Mouse (Mus musculus): Measurements from ENCODE around the gene Prps1. TPM values are rescaled to one million over a fixed set of nuclear protein-coding genes. Genes with fewer than 3 reads are reported as not detected.
"Not testable (repeated sequence)": the region's sequence is repeated elsewhere in the genome, so short reads cannot be mapped to it uniquely, and the experiment has no call there.

Gene Prps1
- polyA plus RNA-seq, 1 experiment from 2014 or later, result 57.4 TPM

- ATAC-seq (replicated peaks; ENCODE audit: extremely low read depth, insufficient read depth, low FRiP score), result no peak
- H3K9me3 ChIP-seq (replicated peaks; ENCODE audit: control insufficient read depth, low read length), result no peaks in the 10 kb centered on the region
- 43% methylated on average over 10 of the region's 10 CpGs for WGBS
These were observed 35.6 kb downstream of the Prps1 start for GRCm38 (mm10) chrX:140491884-140492571.

DNA sequence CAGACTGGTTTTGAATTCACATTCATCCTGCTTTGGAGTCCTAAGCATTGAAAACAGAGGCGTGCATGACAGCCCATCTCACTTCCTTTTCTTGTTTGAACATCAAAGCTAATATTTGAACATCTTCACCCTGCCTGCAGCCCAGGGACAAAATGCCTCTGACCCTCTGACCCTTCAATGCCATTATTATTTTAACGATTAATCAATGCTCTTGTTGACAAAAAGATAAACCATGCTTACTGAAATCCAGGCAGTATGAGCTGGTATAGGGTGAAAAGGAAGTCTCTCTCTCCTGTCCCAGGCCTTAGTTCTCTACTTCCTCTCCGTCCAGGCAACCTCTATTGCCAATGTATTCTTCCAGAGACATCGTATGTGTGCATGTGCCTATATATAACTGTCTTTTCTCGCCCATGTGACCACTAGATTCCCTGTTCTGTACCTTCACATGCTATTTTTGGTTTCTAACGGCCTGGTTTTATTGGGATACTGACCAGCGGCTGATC lies 37.2 kb downstream of the Prps1 start:
- no peak overlapping the region for H3K4me3 ChIP-seq (ENCODE audit: low read length)
- ATAC-seq (replicated peaks; ENCODE audit: extremely low read depth, insufficient read depth, low FRiP score), result no peak
- 44% methylated on average over 7 of the region's 7 CpGs for WGBS
- H3K27me3 ChIP-seq (ENCODE audit: control insufficient read depth, insufficient read depth, low read length), result no peaks in the 10 kb centered on the region
- no peaks in the 10 kb centered on the region for H3K9me3 ChIP-seq (replicated peaks; ENCODE audit: control insufficient read depth, low read length)
- H3K4me2 ChIP-seq (ENCODE audit: low read depth, low read length), result no peak overlapping the region
- 0 out of 2 replicates have a peak, but pooled peaks cover 2% of the 10 kb centered on the region for H3K4me1 ChIP-seq (ENCODE audit: control insufficient read depth, insufficient read depth, low read length)
- no peak overlapping the region for H3K27ac ChIP-seq (ENCODE audit: low read length)
- no peaks in the 10 kb centered on the region for H3K36me3 ChIP-seq (ENCODE audit: control insufficient read depth, insufficient read depth)
- H3K9ac ChIP-seq (ENCODE audit: low read length), result no peak overlapping the region

More at GRCm38 (mm10) chrX:140491884-140492571, 35.6 kb downstream of the Prps1 start:
- Histone ChIP-seq H3K4me2 (ENCODE audit: low read depth, low read length) (no peak overlapping the region), H3K36me3 (ENCODE audit: control insufficient read depth, insufficient read depth) (no peaks in the 10 kb centered on the region), H3K4me3 (ENCODE audit: low read length) (no peak overlapping the region), H3K4me1 (ENCODE audit: control insufficient read depth, insufficient read depth, low read length) (0 out of 2 replicates have a peak, but pooled peaks cover 2% of the 10 kb centered on the region), H3K9ac (ENCODE audit: low read length) (no peak overlapping the region), H3K27me3 (ENCODE audit: control insufficient read depth, insufficient read depth, low read length) (no peaks in the 10 kb centered on the region), H3K27ac (ENCODE audit: low read length) (no peak overlapping the region)

GRCm38 (mm10) chrX:140494170-140494569 lies 37.8 kb downstream of the Prps1 start:
- WGBS, result 69% methylated on average over 6 of the region's 6 CpGs
- H3K4me3 ChIP-seq (ENCODE audit: low read length), result no peak overlapping the region
- no peak overlapping the region for H3K4me2 ChIP-seq (ENCODE audit: low read depth, low read length)
- no peak for ATAC-seq (replicated peaks; ENCODE audit: extremely low read depth, insufficient read depth, low FRiP score)
- no peak overlapping the region for H3K9ac ChIP-seq (ENCODE audit: low read length)
- H3K4me1 ChIP-seq (ENCODE audit: control insufficient read depth, insufficient read depth, low read length), result 0 out of 2 replicates have a peak, but pooled peaks cover 2% of the 10 kb centered on the region
- no peaks in the 10 kb centered on the region for H3K27me3 ChIP-seq (ENCODE audit: control insufficient read depth, insufficient read depth, low read length)
- no peaks in the 10 kb centered on the region for H3K9me3 ChIP-seq (replicated peaks; ENCODE audit: control insufficient read depth, low read length)
- H3K36me3 ChIP-seq (ENCODE audit: control insufficient read depth, insufficient read depth), result no peaks in the 10 kb centered on the region
- H3K27ac ChIP-seq (ENCODE audit: low read length), result no peak overlapping the region

DNA sequence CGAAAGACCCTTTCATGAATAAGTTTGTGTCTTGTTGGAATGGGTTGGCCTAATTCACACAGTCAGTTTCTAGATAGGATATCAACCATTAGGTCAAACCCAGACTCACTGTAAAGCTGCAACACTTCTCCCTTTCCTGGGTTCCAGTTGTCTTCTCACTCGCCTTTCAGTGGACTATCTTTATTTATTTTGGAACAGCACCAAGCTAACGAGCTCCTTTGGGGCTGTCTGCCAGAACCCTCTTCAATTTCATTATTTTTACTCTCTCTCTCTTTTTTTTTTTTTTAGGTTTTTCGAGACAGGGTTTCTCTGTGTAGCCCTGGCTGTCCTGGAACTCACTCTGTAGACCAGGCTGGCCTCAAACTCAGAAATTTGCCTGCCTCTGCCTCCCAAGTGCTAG lies 42.0 kb downstream of the Prps1 start:
- not testable (repeated sequence) for ATAC-seq (replicated peaks; ENCODE audit: extremely low read depth, insufficient read depth, low FRiP score); H3K4me3 ChIP-seq (ENCODE audit: low read length)
- WGBS, result 36% methylated on average over 4 of the region's 4 CpGs

GRCm38 (mm10) chrX:140500306-140500705 lies 43.9 kb downstream of the Prps1 start:
- WGBS, result 58% methylated on average over 5 of the region's 5 CpGs
- H3K4me2 ChIP-seq (ENCODE audit: low read depth, low read length), result no peak overlapping the region
- H3K27me3 ChIP-seq (ENCODE audit: control insufficient read depth, insufficient read depth, low read length), result no peaks in the 10 kb centered on the region
- H3K9ac ChIP-seq (ENCODE audit: low read length), result no peak overlapping the region
- no peaks in the 10 kb centered on the region for H3K9me3 ChIP-seq (replicated peaks; ENCODE audit: control insufficient read depth, low read length)
- H3K4me1 ChIP-seq (ENCODE audit: control insufficient read depth, insufficient read depth, low read length), result peaks cover 9% of the 10 kb centered on the region
- no peak overlapping the region for H3K27ac ChIP-seq (ENCODE audit: low read length)
- no peaks in the 10 kb centered on the region for H3K36me3 ChIP-seq (ENCODE audit: control insufficient read depth, insufficient read depth)
- no peak overlapping the region for H3K4me3 ChIP-seq (ENCODE audit: low read length)
- ATAC-seq (replicated peaks; ENCODE audit: extremely low read depth, insufficient read depth, low FRiP score), result no peak

More for the DNA sequence above, 42.0 kb downstream of the Prps1 start:
- H3K9ac ChIP-seq (ENCODE audit: low read length); H3K27me3 ChIP-seq (ENCODE audit: control insufficient read depth, insufficient read depth, low read length); H3K9me3 ChIP-seq (replicated peaks; ENCODE audit: control insufficient read depth, low read length); H3K4me2 ChIP-seq (ENCODE audit: low read depth, low read length); H3K4me1 ChIP-seq (ENCODE audit: control insufficient read depth, insufficient read depth, low read length); H3K36me3 ChIP-seq (ENCODE audit: control insufficient read depth, insufficient read depth); H3K27ac ChIP-seq (ENCODE audit: low read length): not testable (repeated sequence)

- H3K36me3 ChIP-seq (ENCODE audit: control insufficient read depth, insufficient read depth), result no peaks in the 10 kb centered on the region
- no peak overlapping the region for H3K4me3 ChIP-seq (ENCODE audit: low read length)
- no peaks in the 10 kb centered on the region for H3K27me3 ChIP-seq (ENCODE audit: control insufficient read depth, insufficient read depth, low read length)
- ATAC-seq (replicated peaks; ENCODE audit: extremely low read depth, insufficient read depth, low FRiP score), result no peak
- no peaks in the 10 kb centered on the region for H3K9me3 ChIP-seq (replicated peaks; ENCODE audit: control insufficient read depth, low read length)
- no peak overlapping the region for H3K9ac ChIP-seq (ENCODE audit: low read length)
- peaks cover 9% of the 10 kb centered on the region for H3K4me1 ChIP-seq (ENCODE audit: control insufficient read depth, insufficient read depth, low read length)
- H3K27ac ChIP-seq (ENCODE audit: low read length), result peak overlapping the region; percentile 40
- H3K4me2 ChIP-seq (ENCODE audit: low read depth, low read length), result no peak overlapping the region
- WGBS, result 39% methylated on average over 9 of the region's 9 CpGs
These were observed 45.2 kb downstream of the Prps1 start for GRCm38 (mm10) chrX:140501401-140502301.

DNA sequence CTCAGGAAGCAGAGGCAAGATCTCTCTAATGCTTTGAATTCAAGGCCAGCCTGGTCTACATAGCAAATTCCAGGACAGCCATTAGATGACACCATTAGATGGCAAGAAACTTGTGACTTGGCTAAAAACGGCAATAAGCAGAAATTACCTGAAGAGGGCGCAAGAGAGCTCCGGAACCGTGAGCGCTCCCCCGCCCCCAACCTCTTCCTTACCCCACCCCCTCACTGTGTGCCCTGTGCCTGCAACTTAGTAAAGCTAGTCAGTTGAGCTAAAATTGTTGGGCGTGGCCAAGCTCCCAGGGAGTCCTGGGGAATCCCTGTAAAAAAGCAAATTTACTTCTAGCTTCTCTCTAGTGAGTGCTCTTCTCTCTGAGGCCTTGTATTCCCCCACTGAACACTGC lies 47.5 kb downstream of the Prps1 start:
- no peak overlapping the region for H3K4me3 ChIP-seq (ENCODE audit: low read length)
- H3K27ac ChIP-seq (ENCODE audit: low read length), result no peak overlapping the region
- no peak overlapping the region for H3K4me2 ChIP-seq (ENCODE audit: low read depth, low read length)
- no peak; the same call in 1 of the 2 replicates for ATAC-seq (replicated peaks; ENCODE audit: extremely low read depth, insufficient read depth, low FRiP score)
- no peaks in the 10 kb centered on the region for H3K36me3 ChIP-seq (ENCODE audit: control insufficient read depth, insufficient read depth)
- H3K9ac ChIP-seq (ENCODE audit: low read length), result no peak overlapping the region
- H3K4me1 ChIP-seq (ENCODE audit: control insufficient read depth, insufficient read depth, low read length), result peaks cover 9% of the 10 kb centered on the region
- H3K9me3 ChIP-seq (replicated peaks; ENCODE audit: control insufficient read depth, low read length), result no peaks in the 10 kb centered on the region
- H3K27me3 ChIP-seq (ENCODE audit: control insufficient read depth, insufficient read depth, low read length), result no peaks in the 10 kb centered on the region
- WGBS, result 20% methylated on average over 7 of the region's 7 CpGs

DNA sequence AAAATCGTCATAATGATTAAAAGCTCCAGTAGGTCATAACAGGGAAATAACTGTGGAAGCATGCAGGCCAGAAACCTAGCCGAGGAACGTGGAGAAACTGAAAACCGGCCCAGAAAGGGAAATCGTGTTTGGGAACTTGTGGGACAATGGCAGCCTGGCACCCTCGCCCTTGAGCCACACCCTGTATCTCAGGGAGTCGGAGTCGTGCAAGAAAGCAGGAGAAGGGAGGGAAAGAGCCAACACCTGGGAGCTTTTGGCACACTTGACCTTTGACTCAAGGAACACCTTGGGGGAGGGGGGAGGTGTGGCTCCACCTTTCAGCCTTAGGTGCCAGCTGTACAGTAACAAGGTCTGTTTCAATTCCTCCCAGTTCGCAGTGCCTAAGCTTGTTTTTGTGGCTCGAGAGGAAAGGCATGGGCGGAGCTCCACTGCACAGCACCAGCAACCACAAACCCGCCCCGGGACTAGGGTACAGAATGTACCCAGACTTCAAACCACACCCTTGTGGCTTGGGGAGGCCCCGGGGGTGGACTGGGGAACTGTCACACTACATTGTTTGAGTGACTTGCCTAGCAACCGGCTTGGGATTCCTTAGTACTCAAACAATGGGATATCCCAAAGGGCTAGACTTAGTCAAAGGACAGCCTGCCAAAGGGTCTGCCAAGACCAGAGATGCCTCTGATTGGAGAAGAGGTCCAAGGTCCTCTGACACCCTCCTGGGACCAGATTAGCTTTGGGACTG lies 49.3 kb downstream of the Prps1 start:
- 51% methylated on average over 15 of the region's 15 CpGs for WGBS
- Histone ChIP-seq H3K27ac (ENCODE audit: low read length) (peak overlapping the region; percentile 16; the same call in 1 of the 2 replicates), H3K9me3 (replicated peaks; ENCODE audit: control insufficient read depth, low read length) (no peaks in the 10 kb centered on the region), H3K4me1 (ENCODE audit: control insufficient read depth, insufficient read depth, low read length) (peaks cover 9% of the 10 kb centered on the region), H3K4me2 (ENCODE audit: low read depth, low read length) (no peak overlapping the region), H3K4me3 (ENCODE audit: low read length) (no peak overlapping the region), H3K36me3 (ENCODE audit: control insufficient read depth, insufficient read depth) (no peaks in the 10 kb centered on the region), H3K9ac (ENCODE audit: low read length) (no peak overlapping the region), H3K27me3 (ENCODE audit: control insufficient read depth, insufficient read depth, low read length) (no peaks in the 10 kb centered on the region)
- ATAC-seq (replicated peaks; ENCODE audit: extremely low read depth, insufficient read depth, low FRiP score), result peak; percentile 59

Data from heart, embryonic 16.5 days (tissue).